Mouse (Mus musculus): ENCODE measurements at regions not wholly inside any gene's neighbourhood (a gene's known extent, or its start where the extent isn't known, plus 50 kb on each side); places are given as distances from the start of the nearest gene placed in this dataset.

DNA sequence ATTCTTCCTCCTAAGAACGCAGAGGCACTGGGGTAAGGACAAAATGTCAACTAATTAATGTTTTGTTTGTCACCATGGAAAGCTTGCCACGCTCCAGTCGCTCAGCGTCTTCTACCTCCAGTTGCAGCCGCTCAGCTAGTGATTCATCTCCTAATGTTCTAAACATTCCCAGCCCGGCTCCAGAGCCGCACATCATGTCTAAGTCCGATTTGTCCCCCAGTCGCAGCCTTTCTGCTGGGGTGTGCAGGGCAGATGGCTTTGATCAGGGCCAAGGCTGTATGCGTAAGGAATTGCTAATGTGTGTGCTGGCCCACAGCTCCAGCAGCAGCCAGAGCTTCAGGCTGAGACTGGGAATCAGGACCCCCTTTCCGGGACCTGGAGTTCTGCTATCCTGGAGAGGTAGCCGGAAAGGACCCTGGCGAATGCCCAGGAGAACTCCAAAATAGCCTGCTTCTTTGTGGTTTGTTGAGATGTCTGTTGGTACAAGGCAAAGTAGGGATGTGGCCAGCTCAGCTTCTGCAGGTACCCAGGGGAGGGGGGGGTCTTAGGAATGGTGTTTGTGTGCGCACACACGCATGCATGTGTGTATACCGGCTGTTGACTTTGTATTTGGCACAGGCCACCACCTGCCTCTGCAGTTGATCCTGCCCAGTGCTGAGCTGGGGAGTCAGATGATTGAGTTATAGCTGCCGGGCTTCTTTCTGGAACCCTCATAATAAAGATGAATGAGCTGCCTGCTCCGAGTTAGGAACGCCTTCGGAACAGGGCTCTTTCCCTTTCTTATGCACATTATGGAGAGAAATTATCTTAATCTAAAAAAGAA, 143.0 kb upstream of the Kcng1 start:
- H3K9me3 ChIP-seq (replicated peaks; ENCODE audit: control insufficient read depth, low read length) = no peaks in the 10 kb centered on the region
- H3K27ac ChIP-seq (replicated peaks; ENCODE audit: low read depth, low read length) = no peak overlapping the region
- no peak overlapping the region for H3K4me3 ChIP-seq (ENCODE audit: low read depth, low read length)
- WGBS = 66% methylated on average over 20 of the region's 20 CpGs
- ATAC-seq (replicated peaks; ENCODE audit: insufficient number of reproducible peaks, low FRiP score, low TSS enrichment, low read depth) (no peak), DNase-seq (ENCODE audit: low spot score) (peak; percentile 41)
- no peak overlapping the region for H3K4me2 ChIP-seq (ENCODE audit: low read depth, low read length)
- H3K36me3 ChIP-seq (replicated peaks; ENCODE audit: control insufficient read depth, insufficient read depth, low read depth, low read length) = no peaks in the 10 kb centered on the region
- no peaks in the 10 kb centered on the region for H3K4me1 ChIP-seq (ENCODE audit: control insufficient read depth, insufficient read depth, low read length)
- no peaks in the 10 kb centered on the region for H3K27me3 ChIP-seq (ENCODE audit: control insufficient read depth, insufficient read depth, low read length)
- no peak overlapping the region for H3K9ac ChIP-seq (replicated peaks; ENCODE audit: low read length)

DNA sequence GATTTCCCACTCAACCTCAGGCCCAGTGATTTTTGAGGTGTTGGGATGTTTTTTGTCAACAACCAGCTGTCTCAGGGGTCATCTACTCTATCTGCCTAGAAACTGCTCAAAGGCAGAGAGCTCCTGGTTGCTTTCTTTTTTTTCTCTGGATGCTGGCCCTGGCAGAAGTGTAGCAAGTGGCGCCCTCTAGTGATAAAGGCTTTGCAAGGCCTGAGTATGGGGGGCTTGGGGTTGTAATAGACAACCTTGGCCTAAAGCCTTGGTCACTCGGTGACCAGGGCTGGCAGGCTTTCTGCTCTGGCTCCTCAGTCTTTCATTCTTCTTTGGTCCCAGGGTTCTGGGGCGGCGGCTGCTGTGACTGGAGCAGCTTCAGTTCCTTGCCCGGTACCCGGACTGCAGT, 142.0 kb upstream of the Kcng1 start:
- no peak overlapping the region for H3K4me2 ChIP-seq (ENCODE audit: low read depth, low read length)
- no peak for ATAC-seq (replicated peaks; ENCODE audit: insufficient number of reproducible peaks, low FRiP score, low TSS enrichment, low read depth)
- H3K27ac ChIP-seq (replicated peaks; ENCODE audit: low read depth, low read length) = no peak overlapping the region
- H3K4me1 ChIP-seq (ENCODE audit: control insufficient read depth, insufficient read depth, low read length) = no peaks in the 10 kb centered on the region
- H3K9ac ChIP-seq (replicated peaks; ENCODE audit: low read length) = no peak overlapping the region
- 63% methylated on average over 6 of the region's 6 CpGs for WGBS
- H3K9me3 ChIP-seq (replicated peaks; ENCODE audit: control insufficient read depth, low read length) = no peaks in the 10 kb centered on the region
- no peaks in the 10 kb centered on the region for H3K36me3 ChIP-seq (replicated peaks; ENCODE audit: control insufficient read depth, insufficient read depth, low read depth, low read length)
- H3K27me3 ChIP-seq (ENCODE audit: control insufficient read depth, insufficient read depth, low read length) = no peaks in the 10 kb centered on the region
- peak; percentile 58 for DNase-seq (ENCODE audit: low spot score)
- no peak overlapping the region for H3K4me3 ChIP-seq (ENCODE audit: low read depth, low read length)

DNA sequence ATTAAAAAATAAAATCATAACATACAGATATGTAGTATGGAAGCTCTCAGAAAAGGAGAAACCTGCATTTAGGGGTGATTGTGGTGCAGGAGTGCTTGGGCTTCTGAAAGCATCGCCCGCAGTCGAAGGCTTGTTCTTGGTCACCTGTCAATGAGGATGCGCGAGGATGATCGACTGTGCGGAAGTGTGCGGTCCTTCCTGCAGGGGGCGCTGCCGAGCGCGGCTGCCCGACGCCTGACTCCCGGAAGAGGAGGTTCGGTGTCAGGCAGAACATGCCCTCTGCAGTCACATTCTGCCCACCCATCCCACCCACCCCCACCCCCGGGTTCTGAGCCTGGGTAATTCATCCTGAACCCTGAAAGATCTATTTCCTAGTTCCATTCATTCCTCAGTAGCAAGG, 133.6 kb upstream of the Kcng1 start:
- 32% methylated on average over 17 of the region's 17 CpGs for WGBS
- ATAC-seq (replicated peaks; ENCODE audit: insufficient number of reproducible peaks, low FRiP score, low TSS enrichment, low read depth) (no peak), DNase-seq (ENCODE audit: low spot score) (peak; percentile 15)
- Histone ChIP-seq H3K27ac (replicated peaks; ENCODE audit: low read depth, low read length) (no peak overlapping the region), H3K4me2 (ENCODE audit: low read depth, low read length) (no peak overlapping the region), H3K9ac (replicated peaks; ENCODE audit: low read length) (no peak overlapping the region), H3K27me3 (ENCODE audit: control insufficient read depth, insufficient read depth, low read length) (no peaks in the 10 kb centered on the region), H3K4me1 (ENCODE audit: control insufficient read depth, insufficient read depth, low read length) (no peaks in the 10 kb centered on the region), H3K36me3 (replicated peaks; ENCODE audit: control insufficient read depth, insufficient read depth, low read depth, low read length) (no peaks in the 10 kb centered on the region), H3K4me3 (ENCODE audit: low read depth, low read length) (no peak overlapping the region), H3K9me3 (replicated peaks; ENCODE audit: control insufficient read depth, low read length) (no peaks in the 10 kb centered on the region)

DNA sequence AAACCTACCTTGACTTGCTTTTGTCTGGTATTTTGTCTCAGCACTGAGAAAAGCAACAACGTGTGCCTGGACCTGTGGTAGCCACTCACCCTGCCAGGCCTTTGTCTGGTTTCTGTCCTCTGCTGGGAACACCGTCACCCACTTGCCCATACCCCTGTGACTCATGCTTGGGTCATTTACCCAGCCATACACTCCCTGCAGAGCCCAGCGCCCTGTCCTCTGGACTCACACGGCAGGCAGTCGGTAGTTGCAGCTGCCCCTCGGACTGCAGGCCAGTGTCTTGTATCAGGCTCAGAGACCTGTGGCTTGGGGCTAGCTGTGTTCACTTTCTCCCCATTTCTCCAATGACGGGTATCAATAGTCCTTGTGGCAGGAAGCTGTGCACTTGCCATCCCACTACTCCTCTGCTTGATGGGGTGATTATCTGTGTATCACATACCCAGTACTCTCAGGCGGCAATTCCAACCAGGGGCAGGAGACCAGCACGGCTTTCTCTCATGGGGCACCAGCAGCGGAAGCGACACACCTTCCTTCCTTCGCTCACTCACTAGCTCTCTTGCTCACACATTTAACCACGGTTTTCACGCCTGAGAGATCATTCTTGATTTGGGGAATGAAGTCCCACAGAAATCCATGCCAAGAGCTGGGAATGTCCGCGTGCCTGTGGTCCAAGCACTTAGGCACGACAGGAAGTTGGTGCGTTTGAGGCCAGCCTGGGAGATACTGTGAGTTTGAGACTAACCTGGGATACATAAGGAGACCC, 132.8 kb upstream of the Kcng1 start:
- Histone ChIP-seq H3K36me3 (replicated peaks; ENCODE audit: control insufficient read depth, insufficient read depth, low read depth, low read length) (no peaks in the 10 kb centered on the region), H3K9me3 (replicated peaks; ENCODE audit: control insufficient read depth, low read length) (no peaks in the 10 kb centered on the region), H3K9ac (replicated peaks; ENCODE audit: low read length) (no peak overlapping the region), H3K27me3 (ENCODE audit: control insufficient read depth, insufficient read depth, low read length) (no peaks in the 10 kb centered on the region), H3K4me2 (ENCODE audit: low read depth, low read length) (no peak overlapping the region), H3K27ac (replicated peaks; ENCODE audit: low read depth, low read length) (no peak overlapping the region), H3K4me1 (ENCODE audit: control insufficient read depth, insufficient read depth, low read length) (no peaks in the 10 kb centered on the region), H3K4me3 (ENCODE audit: low read depth, low read length) (no peak overlapping the region)
- DNase-seq (ENCODE audit: low spot score) (no peak), ATAC-seq (replicated peaks; ENCODE audit: insufficient number of reproducible peaks, low FRiP score, low TSS enrichment, low read depth) (no peak)
- 84% methylated on average over 18 of the region's 18 CpGs for WGBS

DNA sequence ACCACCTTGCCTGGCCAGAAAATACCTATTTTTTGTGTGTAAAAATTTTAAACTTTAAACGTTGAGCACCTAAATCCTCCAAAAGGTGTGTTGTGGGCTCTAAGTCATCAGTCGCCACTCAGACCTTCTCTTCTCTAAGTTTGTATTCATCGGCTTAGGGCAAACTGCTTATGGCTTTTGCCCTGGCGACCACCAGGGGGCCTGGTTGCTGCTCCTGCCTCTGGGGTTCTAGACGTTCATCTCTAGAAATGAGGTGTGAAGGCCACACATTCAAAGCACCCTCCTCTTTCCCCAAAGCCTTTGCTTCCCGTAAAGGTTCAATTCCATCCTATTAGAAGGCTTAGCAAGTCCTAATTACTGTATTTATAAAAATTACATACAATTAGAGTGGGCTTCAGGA, 131.3 kb upstream of the Kcng1 start:
- H3K27me3 ChIP-seq (ENCODE audit: control insufficient read depth, insufficient read depth, low read length) = no peaks in the 10 kb centered on the region
- no peak overlapping the region for H3K4me2 ChIP-seq (ENCODE audit: low read depth, low read length)
- DNase-seq (ENCODE audit: low spot score) (peak; percentile 32), ATAC-seq (replicated peaks; ENCODE audit: insufficient number of reproducible peaks, low FRiP score, low TSS enrichment, low read depth) (no peak)
- no peak overlapping the region for H3K27ac ChIP-seq (replicated peaks; ENCODE audit: low read depth, low read length)
- 48% methylated on average over 6 of the region's 6 CpGs for WGBS
- H3K9ac ChIP-seq (replicated peaks; ENCODE audit: low read length) = no peak overlapping the region
- no peak overlapping the region for H3K4me3 ChIP-seq (ENCODE audit: low read depth, low read length)
- H3K36me3 ChIP-seq (replicated peaks; ENCODE audit: control insufficient read depth, insufficient read depth, low read depth, low read length) = no peaks in the 10 kb centered on the region
- H3K9me3 ChIP-seq (replicated peaks; ENCODE audit: control insufficient read depth, low read length) = no peaks in the 10 kb centered on the region
- no peaks in the 10 kb centered on the region for H3K4me1 ChIP-seq (ENCODE audit: control insufficient read depth, insufficient read depth, low read length)

DNA sequence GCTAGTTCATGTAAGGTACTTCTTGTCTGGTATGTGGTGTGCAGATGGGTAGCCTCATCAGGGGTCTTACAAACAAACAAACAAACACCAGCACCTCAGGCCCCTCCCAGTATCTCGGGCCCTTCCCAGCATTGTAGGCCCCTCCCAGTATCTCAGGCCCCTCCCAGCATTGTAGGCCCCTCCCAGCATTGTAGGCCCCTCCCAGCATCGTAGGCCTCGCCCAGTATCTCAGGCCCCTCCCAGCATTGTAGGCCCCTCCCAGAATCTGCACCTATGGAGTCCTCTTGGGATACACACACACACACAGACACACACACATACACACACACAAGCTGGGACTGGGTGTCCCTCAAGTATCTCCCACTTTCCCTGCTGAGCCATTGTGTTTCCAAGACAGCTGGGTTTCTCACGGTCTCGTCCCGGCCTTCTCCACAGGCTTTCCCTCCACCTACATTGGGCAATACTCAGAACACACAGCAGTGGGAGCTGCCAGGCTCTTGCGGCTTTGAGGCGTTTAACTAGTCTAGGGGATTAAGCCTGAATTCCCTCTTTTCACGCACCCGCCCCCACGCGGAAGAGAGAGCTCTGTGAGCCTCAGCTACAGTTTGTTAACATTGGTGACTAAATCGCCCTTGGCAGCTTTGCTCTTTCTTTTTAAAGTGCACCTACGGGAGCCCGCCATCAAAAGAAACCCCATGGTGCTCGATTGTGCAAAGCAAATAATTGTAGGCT, 121.4 kb upstream of the Kcng1 start:
- Histone ChIP-seq H3K9me3 (replicated peaks; ENCODE audit: control insufficient read depth, low read length) (no peaks in the 10 kb centered on the region), H3K4me2 (ENCODE audit: low read depth, low read length) (no peak overlapping the region), H3K36me3 (replicated peaks; ENCODE audit: control insufficient read depth, insufficient read depth, low read depth, low read length) (no peaks in the 10 kb centered on the region), H3K9ac (replicated peaks; ENCODE audit: low read length) (no peak overlapping the region), H3K27ac (replicated peaks; ENCODE audit: low read depth, low read length) (no peak overlapping the region), H3K4me1 (ENCODE audit: control insufficient read depth, insufficient read depth, low read length) (no peaks in the 10 kb centered on the region), H3K27me3 (ENCODE audit: control insufficient read depth, insufficient read depth, low read length) (no peaks in the 10 kb centered on the region), H3K4me3 (ENCODE audit: low read depth, low read length) (no peak overlapping the region)
- 52% methylated on average over 16 of the region's 16 CpGs for WGBS
- peak; percentile 12 for DNase-seq (ENCODE audit: low spot score)
- ATAC-seq (replicated peaks; ENCODE audit: insufficient number of reproducible peaks, low FRiP score, low TSS enrichment, low read depth) = no peak

DNA sequence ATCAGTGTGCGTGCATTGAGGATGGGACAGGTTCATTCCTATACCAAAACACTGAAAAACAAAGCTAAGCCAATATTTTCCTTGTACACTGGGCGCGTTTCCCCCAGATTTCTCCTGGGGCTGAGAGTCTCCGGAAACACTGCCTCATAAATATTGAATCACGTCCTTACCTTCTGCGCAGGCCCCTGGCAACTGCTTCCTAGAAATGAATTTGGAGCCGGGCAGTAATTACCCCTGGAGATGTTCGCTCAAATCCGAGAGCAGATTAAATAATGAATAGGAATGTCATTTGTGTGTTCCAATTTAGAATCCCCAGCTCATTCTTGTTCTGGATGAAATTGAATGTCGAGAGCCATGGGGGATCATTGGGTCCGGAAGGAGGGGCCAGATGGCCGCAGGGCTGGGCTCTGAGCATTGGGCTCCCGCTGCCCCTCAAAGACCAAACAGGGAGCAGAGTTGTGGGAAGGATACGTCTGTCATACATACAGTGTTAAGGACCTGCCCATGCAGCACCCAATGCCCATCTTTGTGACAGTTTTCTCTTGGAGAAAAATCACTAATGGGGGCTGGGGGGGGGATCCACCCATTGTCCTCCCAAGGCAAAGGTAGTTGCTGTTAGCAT, 117.7 kb upstream of the Kcng1 start:
- no peak for ATAC-seq (replicated peaks; ENCODE audit: insufficient number of reproducible peaks, low FRiP score, low TSS enrichment, low read depth)
- WGBS = 80% methylated on average over 14 of the region's 14 CpGs
- H3K9me3 ChIP-seq (replicated peaks; ENCODE audit: control insufficient read depth, low read length) = no peaks in the 10 kb centered on the region

More for the DNA sequence above, 117.7 kb upstream of the Kcng1 start:
- Histone ChIP-seq H3K4me3 (ENCODE audit: low read depth, low read length) (no peak overlapping the region), H3K27me3 (ENCODE audit: control insufficient read depth, insufficient read depth, low read length) (no peaks in the 10 kb centered on the region), H3K36me3 (replicated peaks; ENCODE audit: control insufficient read depth, insufficient read depth, low read depth, low read length) (no peaks in the 10 kb centered on the region), H3K9ac (replicated peaks; ENCODE audit: low read length) (no peak overlapping the region), H3K27ac (replicated peaks; ENCODE audit: low read depth, low read length) (no peak overlapping the region), H3K4me1 (ENCODE audit: control insufficient read depth, insufficient read depth, low read length) (no peaks in the 10 kb centered on the region), H3K4me2 (ENCODE audit: low read depth, low read length) (no peak overlapping the region)
- DNase-seq (ENCODE audit: low spot score) = no peak
